Mouse (Mus musculus): Measurements from ENCODE around the gene Ptchd1.

- no peak for TF ChIP-seq ZNF384 (IDR thresholded peaks at IDR 0.05; ENCODE audit: low read depth, low read length)
- no peak for TF ChIP-seq ZC3H11A (IDR thresholded peaks at IDR 0.05; ENCODE audit: borderline replicate concordance, low read depth, low read length)
- TF ChIP-seq CHD2 (IDR thresholded peaks at IDR 0.05; ENCODE audit: low read depth, low read length): no peak
Measured at GRCm38 (mm10) chrX:155572396-155572795, 51.2 kb downstream of the Ptchd1 start.
